Mouse (Mus musculus) intestine, embryonic 14.5 days (tissue): ENCODE measurements at regions not wholly inside any gene's neighbourhood (a gene's known extent, or its start where the extent isn't known, plus 50 kb on each side); places are given as distances from the start of the nearest gene placed in this dataset.

Experiments used
- ATAC-seq: fragments of 200-750 bp; cut with Nextera tagmentation; replicated peaks from 2 replicates; pipeline ENCODE4 v1.8.0; 2017; ENCODE audit warnings: low read depth, moderate number of reproducible peaks, moderate TSS enrichment, moderate library complexity; ENCODE audit not compliant: low FRiP score, low TSS enrichment
- DNase-seq: peaks from one replicate; pipeline ENCODE4 v3.0.0-alpha.2; 2018; ENCODE audit warnings: low spot score
- H3K27ac ChIP-seq: fragments of 300-500 bp; sonication (generic); 2 replicates; pipeline ENCODE4 v1.5.1; 2014; ENCODE audit warnings: low read depth, mild to moderate bottlenecking, control low read depth
- H3K27me3 ChIP-seq: fragments of 300-500 bp; sonication (generic); replicated peaks from 2 replicates; pipeline ENCODE4 v1.6.1; 2014; ENCODE audit warnings: low read length, control low read depth; ENCODE audit not compliant: control insufficient read depth, insufficient read depth
- H3K36me3 ChIP-seq: fragments of 300-500 bp; sonication (generic); 2 replicates; pipeline ENCODE4 v1.6.1; 2014; ENCODE audit warnings: low read length, control low read depth; ENCODE audit not compliant: control insufficient read depth, insufficient read depth
- H3K4me1 ChIP-seq: fragments of 300-500 bp; sonication (generic); replicated peaks from 2 replicates; pipeline ENCODE4 v1.6.1; 2014; ENCODE audit warnings: low read length, control low read depth, mixed read lengths; ENCODE audit not compliant: control insufficient read depth, insufficient read depth
- H3K4me2 ChIP-seq: fragments of 300-500 bp; sonication (generic); 2 replicates; pipeline ENCODE4 v1.6.1; 2014; ENCODE audit warnings: low read length
- H3K4me3 ChIP-seq: fragments of 300-500 bp; sonication (generic); 2 replicates; pipeline ENCODE4 v1.5.1; 2014; ENCODE audit warnings: low read depth, low read length, control low read depth, mixed read lengths
- H3K9ac ChIP-seq: fragments of 300-500 bp; sonication (generic); 2 replicates; pipeline ENCODE4 v1.6.1; 2014; ENCODE audit warnings: mild to moderate bottlenecking, low read length
- H3K9me3 ChIP-seq: fragments of 300-500 bp; sonication (generic); 2 replicates; pipeline ENCODE4 v1.6.1; 2016; ENCODE audit warnings: low read length, control low read depth; ENCODE audit not compliant: control insufficient read depth
- WGBS: fragments of 180-500 bp; shearing (Covaris S2); extraction: QIAGEN DNeasy Blood & Tissue Kit; methylation state at CpG from one replicate; pipeline ENCODE4 v1.1.7; 2014; 5-methylcytosine and 5-hydroxymethylcytosine counted together

DNA sequence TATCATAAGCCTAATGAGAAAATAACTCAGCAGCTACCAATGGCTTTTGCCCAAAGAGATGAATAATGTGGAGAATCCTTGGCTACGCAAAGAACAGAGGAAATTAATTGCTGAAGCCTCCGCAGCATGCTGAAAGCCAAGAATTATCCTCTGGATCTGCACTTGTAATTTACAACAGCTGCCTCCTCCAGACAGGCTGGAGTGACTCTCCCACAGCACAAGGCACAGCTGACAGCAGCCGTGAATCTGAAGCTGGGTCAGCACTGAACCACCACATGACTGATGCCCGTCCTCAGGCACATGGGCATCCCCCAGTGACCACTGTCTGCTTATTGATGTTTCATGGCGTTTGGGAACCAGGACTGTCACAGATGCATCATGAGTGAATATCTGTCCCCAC lies 299.8 kb downstream of the Psat1 start:
- H3K36me3 ChIP-seq: no peaks in the 10 kb centered on the region
- no peak for ATAC-seq
- 36% methylated on average over 5 of the region's 5 CpGs for WGBS
- H3K9ac ChIP-seq: no peak overlapping the region
- no peaks in the 10 kb centered on the region for H3K9me3 ChIP-seq
- H3K4me3 ChIP-seq: no peak overlapping the region
- H3K27me3 ChIP-seq: no peaks in the 10 kb centered on the region
- H3K27ac ChIP-seq: no peak overlapping the region
- no peak for DNase-seq
- H3K4me1 ChIP-seq: no peaks in the 10 kb centered on the region; the same call in 1 of the 2 replicates
- no peak overlapping the region for H3K4me2 ChIP-seq

DNA sequence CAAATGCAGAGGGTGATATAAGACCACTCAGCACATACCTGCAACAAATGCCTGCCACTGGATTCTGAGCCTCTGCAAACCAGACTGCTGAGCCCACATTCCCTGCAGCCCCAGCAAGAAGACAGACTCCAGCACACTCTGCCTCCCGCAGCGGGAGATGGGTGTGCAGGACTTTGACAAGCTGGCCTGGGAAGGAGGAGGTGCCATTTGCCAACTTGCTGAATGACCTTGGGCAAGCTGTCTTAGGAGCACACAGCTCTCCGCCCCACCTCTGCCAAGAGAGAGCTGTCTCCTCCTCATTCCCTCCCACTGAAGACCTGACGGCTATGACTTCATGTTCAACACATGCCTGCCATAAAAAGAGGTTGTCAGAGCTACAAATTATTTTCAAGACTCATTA lies 302.4 kb downstream of the Psat1 start:
- Histone ChIP-seq H3K9me3 (no peaks in the 10 kb centered on the region), H3K4me2 (no peak overlapping the region), H3K27ac (no peak overlapping the region), H3K4me1 (no peaks in the 10 kb centered on the region; the same call in 1 of the 2 replicates), H3K27me3 (no peaks in the 10 kb centered on the region), H3K4me3 (no peak overlapping the region), H3K9ac (no peak overlapping the region), H3K36me3 (no peaks in the 10 kb centered on the region)
- DNase-seq: no peak
- no peak for ATAC-seq
- 46% methylated on average over 4 of the region's 4 CpGs for WGBS

DNA sequence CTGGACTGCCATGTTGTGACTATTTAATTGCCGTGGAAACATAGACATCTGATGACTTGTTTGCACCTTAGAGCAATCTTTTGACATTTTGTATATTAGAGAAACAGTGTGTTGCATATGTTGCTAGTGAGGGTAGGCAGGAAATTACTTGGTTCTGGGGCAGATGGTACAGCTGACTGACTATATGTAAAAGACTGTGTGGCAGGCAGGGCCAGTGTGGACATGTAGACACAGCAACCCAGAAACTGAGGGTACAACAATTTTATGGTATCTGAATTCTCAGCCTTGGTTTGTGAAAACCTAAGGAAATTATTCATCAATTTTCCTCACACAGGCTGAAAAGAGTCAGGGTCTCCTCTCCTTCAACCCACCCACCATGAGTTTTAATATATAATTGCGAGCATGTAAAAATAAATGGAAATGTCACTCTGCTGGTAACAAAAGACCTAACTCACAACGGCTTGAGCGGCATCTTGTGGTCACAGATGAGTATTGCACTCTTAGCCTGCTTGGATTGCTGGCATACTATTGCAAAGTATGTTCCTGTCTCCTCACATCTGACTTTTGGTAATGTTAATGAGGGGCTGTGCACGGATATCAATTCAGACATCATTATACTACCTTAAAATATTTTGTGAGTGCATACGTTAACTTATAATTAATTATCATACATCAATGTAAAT lies 329.8 kb downstream of the Psat1 start:
- DNase-seq: peak; percentile 69

DNA sequence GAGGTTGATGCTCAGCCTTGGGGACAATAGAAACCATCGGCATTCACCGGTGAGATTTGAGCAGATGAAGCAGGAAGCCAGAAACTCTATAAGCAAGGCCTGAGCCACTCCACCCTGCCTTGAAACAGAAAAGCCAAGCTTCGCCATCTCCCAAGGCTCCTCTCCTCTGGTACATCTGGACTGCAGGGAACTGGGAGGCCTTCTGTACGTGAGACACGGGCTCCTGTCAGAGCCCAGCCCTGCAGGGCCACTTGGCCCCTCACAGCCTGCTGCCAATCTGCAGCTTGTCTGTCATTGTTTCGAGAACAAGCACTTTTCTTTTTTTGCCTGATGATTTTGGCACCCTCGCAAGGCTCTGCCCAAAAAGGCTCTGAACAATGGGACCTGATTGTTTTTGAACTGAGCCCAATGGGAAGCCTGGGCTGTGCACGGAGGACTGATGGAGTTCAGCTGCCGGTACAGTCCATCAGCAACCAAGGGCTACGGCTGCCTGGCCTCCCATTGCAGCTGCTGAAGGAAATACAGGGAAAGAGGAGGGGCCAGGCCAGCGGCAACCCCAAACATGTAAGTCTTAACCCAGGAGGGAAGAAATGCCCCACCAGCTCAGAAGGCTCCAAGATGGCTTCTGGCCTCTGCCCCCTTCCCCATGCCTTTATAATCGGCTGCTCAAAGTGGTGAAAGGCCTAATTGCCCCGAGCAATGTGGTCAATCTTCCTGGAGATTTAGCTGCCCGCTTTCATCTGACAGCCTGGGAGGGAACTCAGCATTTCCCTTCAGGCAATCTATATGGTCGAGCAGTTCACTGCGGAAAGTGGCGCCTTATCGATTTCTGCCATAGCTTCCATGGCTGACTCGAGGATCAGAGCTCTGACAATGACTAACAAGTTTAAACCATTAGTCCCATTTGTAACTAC lies 332.2 kb downstream of the Psat1 start:
- Histone ChIP-seq H3K9ac (no peak overlapping the region), H3K4me3 (no peak overlapping the region), H3K4me1 (peaks cover 8% of the 10 kb centered on the region; the same call in 1 of the 2 replicates), H3K9me3 (no peaks in the 10 kb centered on the region), H3K27me3 (no peaks in the 10 kb centered on the region), H3K27ac (no peak overlapping the region), H3K36me3 (no peaks in the 10 kb centered on the region), H3K4me2 (peak overlapping the region; percentile 5; the same call in 1 of the 2 replicates)
- no peak for ATAC-seq
- WGBS: 50% methylated on average over 19 of the region's 19 CpGs
- DNase-seq: no peak

More for the DNA sequence above, 329.8 kb downstream of the Psat1 start:
- Histone ChIP-seq H3K4me1 (peaks cover 8% of the 10 kb centered on the region; the same call in 1 of the 2 replicates), H3K36me3 (no peaks in the 10 kb centered on the region), H3K9ac (no peak overlapping the region), H3K9me3 (no peaks in the 10 kb centered on the region), H3K27me3 (no peaks in the 10 kb centered on the region), H3K4me2 (no peak overlapping the region), H3K27ac (no peak overlapping the region), H3K4me3 (no peak overlapping the region)
- no peak for ATAC-seq
- WGBS: 17% methylated on average over 6 of the region's 6 CpGs

DNA sequence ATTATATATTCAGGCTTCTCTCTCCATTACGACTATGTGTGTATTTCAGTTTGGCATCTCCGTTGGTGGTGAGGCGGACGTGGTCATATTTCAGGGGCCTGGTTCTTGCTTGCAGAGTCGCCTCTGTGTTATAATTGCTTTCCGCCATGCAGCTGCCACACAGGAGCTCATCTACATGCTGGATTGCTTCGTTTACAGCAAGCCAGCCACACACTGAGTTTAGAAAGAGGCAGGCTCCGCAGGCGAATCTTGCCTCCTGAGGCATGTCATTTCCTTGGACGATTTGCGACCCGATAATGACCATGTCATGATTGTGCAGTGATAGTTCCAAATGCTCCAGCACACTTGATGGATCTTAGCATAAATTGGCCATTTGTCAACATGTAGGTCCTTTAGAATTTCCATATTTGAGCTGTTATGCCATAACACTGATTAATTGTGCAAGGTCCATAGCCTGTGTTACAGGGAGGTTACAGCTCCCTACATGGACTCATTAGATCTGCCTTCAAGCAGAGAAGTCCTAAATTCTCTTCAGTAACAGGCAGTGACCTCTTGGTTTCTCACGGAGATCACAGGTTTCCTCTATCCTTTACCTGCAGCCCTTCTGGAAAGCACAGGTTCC lies 335.9 kb downstream of the Psat1 start:
- no peak for ATAC-seq

DNA sequence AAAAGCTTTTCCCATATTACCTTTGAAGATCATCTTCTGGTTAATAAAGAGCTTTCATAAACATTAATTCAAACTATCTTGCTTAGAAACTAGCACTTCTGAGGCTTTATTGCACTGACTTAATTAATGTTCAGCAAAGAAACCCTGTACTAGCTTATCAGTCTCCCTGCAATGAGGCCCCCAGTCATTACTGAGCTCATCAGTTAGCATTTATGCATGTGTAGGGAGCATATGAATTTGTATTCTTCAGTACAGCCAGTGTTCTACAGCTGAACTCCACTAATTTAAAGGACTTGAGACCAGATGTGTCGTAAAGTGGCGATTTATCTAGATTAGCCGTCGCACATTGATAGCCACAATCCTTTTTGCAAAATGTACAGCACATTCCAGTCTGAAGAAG lies 340.7 kb downstream of the Psat1 start:
- no peaks in the 10 kb centered on the region for H3K36me3 ChIP-seq
- no peak overlapping the region for H3K27ac ChIP-seq
- DNase-seq (no peak), ATAC-seq (no peak)
- no peaks in the 10 kb centered on the region for H3K9me3 ChIP-seq
- no peak overlapping the region for H3K9ac ChIP-seq
- no peak overlapping the region for H3K4me3 ChIP-seq
- no peaks in the 10 kb centered on the region for H3K27me3 ChIP-seq
- WGBS: 66% methylated on average over 4 of the region's 4 CpGs
- no peaks in the 10 kb centered on the region for H3K4me1 ChIP-seq
- H3K4me2 ChIP-seq: no peak overlapping the region

More for the DNA sequence above, 335.9 kb downstream of the Psat1 start:
- peaks cover 5% of the 10 kb centered on the region; the same call in 1 of the 2 replicates for H3K4me1 ChIP-seq
- H3K27ac ChIP-seq: no peak overlapping the region
- no peak overlapping the region for H3K4me3 ChIP-seq
- H3K4me2 ChIP-seq: no peak overlapping the region
- DNase-seq: no peak
- H3K27me3 ChIP-seq: no peaks in the 10 kb centered on the region
- WGBS: 49% methylated on average over 13 of the region's 13 CpGs
- no peaks in the 10 kb centered on the region for H3K36me3 ChIP-seq
- no peak overlapping the region for H3K9ac ChIP-seq
- H3K9me3 ChIP-seq: no peaks in the 10 kb centered on the region

DNA sequence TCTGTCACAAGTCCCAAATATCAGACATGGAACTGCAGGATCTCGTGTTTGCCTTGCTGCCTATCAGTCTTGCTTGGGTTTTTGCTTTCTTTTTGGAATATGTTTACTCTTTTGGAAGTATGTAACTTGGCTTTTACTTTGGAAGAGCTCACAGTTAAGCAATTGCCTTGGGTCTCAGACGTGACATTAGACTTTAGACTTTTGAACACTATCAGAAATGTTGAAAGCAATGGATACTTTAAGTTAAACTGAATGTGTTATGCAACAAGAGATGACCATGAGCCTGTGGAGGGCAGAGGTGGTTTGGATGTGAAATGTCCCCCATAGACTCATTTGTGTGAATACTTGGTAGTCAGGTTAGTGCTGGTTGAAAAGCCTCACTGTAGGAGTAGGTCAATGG lies 354.3 kb downstream of the Psat1 start:
- Histone ChIP-seq H3K36me3 (no peaks in the 10 kb centered on the region), H3K9ac (no peak overlapping the region), H3K4me1 (no peaks in the 10 kb centered on the region), H3K27ac (no peak overlapping the region), H3K4me2 (no peak overlapping the region), H3K27me3 (no peaks in the 10 kb centered on the region), H3K9me3 (no peaks in the 10 kb centered on the region), H3K4me3 (no peak overlapping the region)
- ATAC-seq (no peak), DNase-seq (no peak)
- WGBS: 77% methylated on average over 2 of the region's 2 CpGs

DNA sequence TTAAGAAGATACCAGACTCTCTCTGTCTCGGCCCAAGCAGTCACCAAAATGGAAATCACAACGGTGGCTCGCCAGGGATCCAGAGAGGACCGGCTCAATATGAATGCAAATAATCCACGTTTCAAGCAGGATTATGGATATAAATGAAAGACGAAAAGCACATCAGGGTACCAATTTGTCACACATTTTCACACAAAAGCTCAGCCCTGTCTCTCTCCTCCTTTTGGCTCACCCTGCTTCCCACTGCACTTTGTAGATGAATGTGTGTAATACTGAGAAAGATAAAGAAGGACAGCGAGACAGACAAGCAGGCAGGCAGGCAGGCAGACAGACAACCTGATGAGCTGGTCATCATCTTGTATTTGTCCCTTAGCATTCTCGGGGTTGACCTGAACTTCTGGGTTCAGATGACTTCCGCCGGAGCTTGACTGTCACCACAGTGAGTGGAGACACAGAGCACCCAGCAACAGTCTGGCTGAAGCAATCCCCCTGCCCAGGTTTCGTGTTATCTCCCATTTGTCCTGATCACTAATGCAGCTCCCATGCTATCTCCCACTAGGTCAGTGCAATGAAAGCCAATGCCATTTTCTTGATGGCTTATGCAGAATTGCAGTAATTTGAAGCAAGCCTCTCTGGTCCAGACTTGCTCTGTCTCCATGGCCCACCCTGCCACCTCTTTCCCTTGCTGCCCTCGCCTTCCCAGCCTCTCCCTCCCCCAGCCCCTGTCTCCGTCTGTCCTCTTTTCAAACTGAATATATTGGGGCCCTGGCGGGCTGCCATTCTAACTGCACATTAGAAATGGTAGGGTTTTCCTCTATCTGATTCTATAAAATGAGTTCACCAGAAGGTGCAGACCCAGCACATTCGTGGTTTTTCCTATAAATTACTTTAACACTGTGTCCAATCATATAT lies 363.1 kb downstream of the Psat1 start:
- no peak overlapping the region for H3K27ac ChIP-seq
- no peaks in the 10 kb centered on the region for H3K9me3 ChIP-seq
- ATAC-seq: no peak
- no peak for DNase-seq
- 83% methylated on average over 15 of the region's 15 CpGs for WGBS
- no peak overlapping the region for H3K9ac ChIP-seq
- H3K36me3 ChIP-seq: no peaks in the 10 kb centered on the region
- H3K4me2 ChIP-seq: no peak overlapping the region
- H3K27me3 ChIP-seq: no peaks in the 10 kb centered on the region
- no peak overlapping the region for H3K4me3 ChIP-seq
- no peaks in the 10 kb centered on the region for H3K4me1 ChIP-seq
